Mouse (Mus musculus) urinary bladder, adult 18-20 months (tissue): ENCODE measurements around the gene Cir1.
A peak's percentile ranks its signal among the peaks of the same experiment; 100 is the strongest.

ENCODE experiments used
- DNase-seq, 2 experiments: peaks; one replicate each; pipeline ENCODE4 v3.0.0; 2022; ENCODE audit warnings: low spot score in 2 of 2, mixed read lengths in 2 of 2

The Cir1 gene

GRCm38 (mm10) chr2:73272351-73273248 lies 39.9 kb downstream of the Cir1 start:
- peak in 1 of 2 experiments; percentile 47 for DNase-seq

GRCm38 (mm10) chr2:73271459-73272161 lies 40.9 kb downstream of the Cir1 start, which contains the start of gene Sp9:
TSS of gene Sp9 (plus strand) at chr2:73271925.
- DNase-seq, result no peak

GRCm38 (mm10) chr2:73270593-73271458 lies 41.7 kb downstream of the Cir1 start:
- DNase-seq, result peak in 1 of 2 experiments; percentile 48

- DNase-seq, result no peak
Measured at GRCm38 (mm10) chr2:73270071-73270592, 42.4 kb downstream of the Cir1 start.

- DNase-seq, result no peak
Measured at GRCm38 (mm10) chr2:73269666-73270065, 42.8 kb downstream of the Cir1 start.

GRCm38 (mm10) chr2:73268836-73269395 lies 43.6 kb downstream of the Cir1 start:
- no peak for DNase-seq

- no peak for DNase-seq
Measured at GRCm38 (mm10) chr2:73268281-73268680, 44.2 kb downstream of the Cir1 start.

- no peak for DNase-seq
Measured at GRCm38 (mm10) chr2:73267818-73268217, 44.7 kb downstream of the Cir1 start.

GRCm38 (mm10) chr2:73267231-73267630 lies 45.3 kb downstream of the Cir1 start:
- no peak for DNase-seq

GRCm38 (mm10) chr2:73266623-73267022 lies 45.9 kb downstream of the Cir1 start:
- DNase-seq, result no peak

GRCm38 (mm10) chr2:73266011-73266410 lies 46.5 kb downstream of the Cir1 start:
- DNase-seq, result no peak

GRCm38 (mm10) chr2:73264611-73265195 lies 47.8 kb downstream of the Cir1 start:
- DNase-seq, result no peak

- DNase-seq, result no peak
Measured at GRCm38 (mm10) chr2:73263794-73264610, 48.5 kb downstream of the Cir1 start.

- DNase-seq, result no peak
Measured at GRCm38 (mm10) chr2:73263172-73263765, 49.2 kb downstream of the Cir1 start.

GRCm38 (mm10) chr2:73248701-73249100 lies 63.8 kb downstream of the Cir1 start:
- no peak for DNase-seq

- no peak for DNase-seq
Measured at GRCm38 (mm10) chr2:73241299-73241698, 71.2 kb downstream of the Cir1 start.
